Mouse (Mus musculus) kidney, embryonic 14.5 days (tissue): ENCODE measurements at regions not wholly inside any gene's neighbourhood (a gene's known extent, or its start where the extent isn't known, plus 50 kb on each side); places are given as distances from the start of the nearest gene placed in this dataset.

Experiments used
- ATAC-seq: fragments of 200-750 bp; cut with Nextera tagmentation; 2 replicates; pipeline ENCODE4 v1.8.0; 2017; ENCODE audit warnings: moderate number of reproducible peaks, mild to moderate bottlenecking, moderate TSS enrichment, moderate library complexity; ENCODE audit not compliant: low FRiP score, low TSS enrichment
- H3K27ac ChIP-seq: fragments of 300-500 bp; sonication (generic); 2 replicates; pipeline ENCODE4 v1.5.1; 2014; ENCODE audit warnings: low read depth, mild to moderate bottlenecking, low read length, moderate library complexity, mixed read lengths
- H3K27me3 ChIP-seq: fragments of 300-500 bp; sonication (generic); 2 replicates; pipeline ENCODE4 v1.6.1; 2014; ENCODE audit warnings: mild to moderate bottlenecking, low read length; ENCODE audit not compliant: control insufficient read depth, insufficient read depth
- H3K36me3 ChIP-seq: fragments of 300-500 bp; sonication (generic); 2 replicates; pipeline ENCODE4 v1.6.1; 2014; ENCODE audit warnings: low read length, mixed read lengths; ENCODE audit not compliant: control insufficient read depth, insufficient read depth
- H3K4me1 ChIP-seq: fragments of 300-500 bp; sonication (generic); 2 replicates; pipeline ENCODE4 v1.6.1; 2014; ENCODE audit warnings: low read length, mixed read lengths; ENCODE audit not compliant: control insufficient read depth, insufficient read depth
- H3K4me2 ChIP-seq: fragments of 300-500 bp; sonication (generic); replicated peaks from 2 replicates; pipeline ENCODE4 v1.6.1; 2014; ENCODE audit warnings: low read depth, mild to moderate bottlenecking, low read length
- H3K4me3 ChIP-seq: fragments of 300-500 bp; sonication (generic); 2 replicates; pipeline ENCODE4 v1.5.1; 2014; ENCODE audit warnings: mild to moderate bottlenecking, low read length
- H3K9ac ChIP-seq: fragments of 300-500 bp; sonication (generic); 2 replicates; pipeline ENCODE4 v1.6.1; 2014; ENCODE audit warnings: low read depth, mild to moderate bottlenecking, low read length, moderate library complexity
- H3K9me3 ChIP-seq: fragments of 300-500 bp; sonication (generic); 2 replicates; pipeline ENCODE4 v1.6.1; 2016; ENCODE audit warnings: low read length; ENCODE audit not compliant: control insufficient read depth
- WGBS: fragments of 180-500 bp; shearing (Covaris S2); extraction: QIAGEN DNeasy Blood & Tissue Kit; methylation state at CpG from one replicate; pipeline ENCODE4 v1.1.7; 2014; 5-methylcytosine and 5-hydroxymethylcytosine counted together

DNA sequence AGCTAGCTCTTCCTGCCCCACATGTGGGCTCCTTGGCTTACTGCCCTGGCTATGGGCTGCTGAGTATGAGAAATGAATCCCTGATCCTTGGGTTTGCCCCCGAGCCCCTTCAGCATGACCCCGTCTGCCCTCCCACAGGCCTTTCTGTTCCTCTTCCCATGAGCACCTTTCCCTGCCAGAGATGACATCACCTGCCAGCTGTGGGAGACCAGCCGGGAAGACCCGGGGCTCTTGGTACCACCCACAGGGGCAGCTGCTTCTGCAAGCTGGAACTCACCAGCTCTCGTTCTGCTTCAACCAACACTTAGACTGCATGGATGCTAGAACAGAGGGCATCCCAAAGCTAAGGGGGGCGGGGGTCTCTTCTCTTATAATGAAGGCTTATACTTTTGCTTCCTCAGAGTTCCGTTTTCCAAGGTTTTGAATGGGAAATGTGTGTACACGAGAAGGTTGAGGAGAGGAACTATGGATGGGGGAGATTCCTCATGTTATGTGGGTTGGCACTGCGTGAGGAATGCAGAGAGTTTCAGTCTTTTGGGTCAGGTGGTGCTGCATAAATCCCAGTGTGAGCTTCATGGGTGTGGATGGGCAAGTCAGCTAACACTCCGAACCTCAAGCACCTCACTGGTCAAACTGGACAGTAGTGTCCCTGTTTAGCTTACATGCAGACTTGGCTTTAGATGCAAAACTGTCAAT lies 100.2 kb upstream of the Pgrmc2 start:
- Histone ChIP-seq H3K36me3 (no peaks in the 10 kb centered on the region), H3K9me3 (no peaks in the 10 kb centered on the region), H3K9ac (no peak overlapping the region), H3K4me2 (no peak overlapping the region), H3K4me3 (no peak overlapping the region), H3K4me1 (peaks cover 4% of the 10 kb centered on the region; the same call in 1 of the 2 replicates), H3K27me3 (no peaks in the 10 kb centered on the region), H3K27ac (no peak overlapping the region)
- 54% methylated on average over 10 of the region's 10 CpGs for WGBS
- ATAC-seq, result peak; percentile 37

DNA sequence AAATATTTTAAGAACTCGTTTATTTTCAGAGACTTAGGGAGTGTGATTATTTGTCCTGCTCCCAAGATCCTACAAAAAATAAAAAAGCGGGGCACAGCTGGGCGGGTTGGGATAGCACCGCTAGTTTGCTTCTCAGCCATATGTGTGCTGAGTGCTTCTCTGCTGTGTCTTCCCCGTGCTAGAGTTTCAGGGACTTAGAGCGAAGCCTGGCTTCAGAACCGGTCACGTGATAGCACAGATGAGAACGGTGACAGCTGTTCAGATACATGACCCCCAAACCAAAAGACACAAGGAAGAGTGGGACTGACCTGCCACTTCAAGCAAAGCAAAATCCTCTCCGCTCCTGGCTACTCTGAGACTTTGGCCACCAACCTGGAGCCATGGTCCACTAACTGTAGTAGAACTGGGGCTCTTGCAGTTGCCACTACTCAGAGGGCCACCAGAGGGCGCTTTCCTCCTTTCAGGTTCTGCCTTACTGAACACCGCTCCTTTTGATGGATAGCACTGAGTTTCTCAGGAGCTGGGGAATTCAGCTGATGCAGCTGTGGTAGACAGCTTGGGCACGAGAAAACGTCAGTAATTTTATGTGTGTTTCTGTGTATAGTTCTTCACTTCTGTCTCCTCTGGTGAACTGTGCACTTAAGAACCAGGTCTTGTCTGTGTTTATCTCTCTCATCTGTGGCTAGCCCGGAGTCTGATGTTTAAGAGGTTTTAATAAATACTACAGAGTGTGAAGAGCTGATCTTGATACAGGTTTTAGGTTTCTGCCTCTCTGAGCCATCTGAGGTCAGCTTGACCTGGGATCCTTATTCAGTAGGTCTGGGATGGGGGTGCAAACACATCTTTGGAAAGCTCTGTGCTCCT lies 99.4 kb upstream of the Pgrmc2 start:
- no peak overlapping the region for H3K27ac ChIP-seq
- H3K27me3 ChIP-seq, result no peaks in the 10 kb centered on the region
- H3K9me3 ChIP-seq, result no peaks in the 10 kb centered on the region
- no peak overlapping the region for H3K4me3 ChIP-seq
- peak; percentile 87 for ATAC-seq
- H3K4me1 ChIP-seq, result peaks cover 4% of the 10 kb centered on the region; the same call in 1 of the 2 replicates
- H3K9ac ChIP-seq, result no peak overlapping the region
- WGBS, result 50% methylated on average over 15 of the region's 15 CpGs
- no peaks in the 10 kb centered on the region for H3K36me3 ChIP-seq
- H3K4me2 ChIP-seq, result no peak overlapping the region

DNA sequence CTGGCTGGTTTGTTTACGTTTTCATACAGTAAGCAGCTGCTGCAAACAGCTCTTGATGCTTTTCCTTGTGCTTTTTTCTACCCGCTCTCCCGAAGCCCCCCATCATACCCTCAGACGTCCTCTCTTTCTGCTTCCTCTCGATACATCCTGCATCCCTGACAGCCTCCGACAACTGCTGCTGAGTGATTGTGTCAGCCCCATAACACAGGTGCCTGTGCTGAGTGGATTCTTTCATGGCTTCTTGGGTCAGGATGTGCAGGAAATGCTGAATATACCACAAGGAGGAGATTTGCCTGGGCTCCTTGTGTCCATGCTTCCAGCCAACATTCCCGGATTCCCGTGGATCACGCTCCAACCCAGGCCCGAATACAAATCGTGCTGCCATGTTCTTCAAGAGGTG lies 98.6 kb upstream of the Pgrmc2 start:
- WGBS, result 86% methylated on average over 11 of the region's 11 CpGs
- Histone ChIP-seq H3K27me3 (no peaks in the 10 kb centered on the region), H3K4me3 (no peak overlapping the region), H3K4me2 (no peak overlapping the region), H3K36me3 (no peaks in the 10 kb centered on the region), H3K9ac (no peak overlapping the region), H3K27ac (no peak overlapping the region), H3K4me1 (peaks cover 4% of the 10 kb centered on the region; the same call in 1 of the 2 replicates), H3K9me3 (no peaks in the 10 kb centered on the region)
- no peak for ATAC-seq

DNA sequence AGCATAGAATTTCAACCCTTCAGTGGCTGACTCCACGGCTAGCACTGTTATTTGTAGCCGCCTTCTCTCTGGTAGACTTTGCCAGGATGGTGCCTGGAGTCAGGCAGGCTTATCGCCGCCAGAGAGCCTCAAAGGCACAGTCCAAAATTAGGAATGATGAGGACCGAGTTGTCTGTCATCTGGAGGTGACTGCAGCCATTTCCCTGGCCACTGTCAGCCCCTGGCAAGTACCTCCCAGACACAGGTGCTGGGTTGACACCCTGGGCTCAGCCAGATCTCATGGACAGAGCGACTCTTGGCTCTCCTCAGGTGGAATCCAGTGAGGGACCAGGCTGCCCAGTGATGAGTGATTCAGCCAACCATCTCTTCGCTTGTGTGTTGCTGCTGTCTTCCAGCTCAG lies 98.1 kb upstream of the Pgrmc2 start:
- no peak for ATAC-seq
- H3K9me3 ChIP-seq, result no peaks in the 10 kb centered on the region
- H3K27ac ChIP-seq, result no peak overlapping the region
- no peaks in the 10 kb centered on the region for H3K27me3 ChIP-seq
- H3K4me2 ChIP-seq, result no peak overlapping the region
- 79% methylated on average over 7 of the region's 7 CpGs for WGBS
- H3K4me1 ChIP-seq, result peaks cover 4% of the 10 kb centered on the region; the same call in 1 of the 2 replicates
- H3K9ac ChIP-seq, result no peak overlapping the region
- H3K4me3 ChIP-seq, result no peak overlapping the region
- H3K36me3 ChIP-seq, result no peaks in the 10 kb centered on the region

DNA sequence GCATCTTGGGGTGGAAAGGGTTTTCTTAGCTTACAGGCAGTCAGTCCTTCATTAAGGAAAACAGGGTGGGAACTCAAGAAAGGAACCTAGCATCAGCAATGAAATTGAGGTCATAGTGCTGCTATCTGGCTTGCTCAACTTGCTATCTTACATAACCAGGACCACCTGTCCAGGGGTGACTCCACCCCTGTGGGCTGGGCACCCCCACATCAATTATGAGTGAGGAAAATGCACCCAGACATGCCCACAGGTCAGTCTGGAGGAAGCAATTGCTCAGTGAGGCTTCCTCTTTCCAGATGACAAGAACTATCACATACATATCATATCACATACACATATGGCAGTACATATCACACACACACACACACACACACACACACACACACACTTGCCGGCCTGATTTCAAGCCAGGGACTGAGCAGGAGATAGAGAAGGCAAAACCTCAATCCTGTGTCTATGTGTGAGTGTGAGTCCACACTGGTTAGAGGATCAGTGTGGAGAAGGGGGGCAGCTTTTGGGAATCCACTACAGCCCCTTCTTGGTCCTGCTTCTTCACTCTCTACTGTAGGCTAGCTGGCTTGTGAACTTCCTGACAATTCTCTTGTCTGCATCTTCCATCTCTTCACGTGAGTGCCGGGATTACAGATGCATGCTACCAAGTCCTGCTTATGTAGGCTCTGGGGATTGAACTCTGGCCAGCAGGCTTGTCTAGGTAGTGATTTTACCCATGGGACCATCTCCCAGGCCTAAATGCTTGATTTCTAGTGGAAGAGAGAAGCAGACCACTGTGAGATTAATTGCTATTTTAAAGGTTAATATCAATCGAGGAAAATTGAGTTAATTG lies 96.4 kb upstream of the Pgrmc2 start:
- H3K27ac ChIP-seq, result no peak overlapping the region
- H3K4me2 ChIP-seq, result no peak overlapping the region
- no peak for ATAC-seq
- no peak overlapping the region for H3K9ac ChIP-seq
- no peaks in the 10 kb centered on the region for H3K27me3 ChIP-seq
- WGBS, result 67% methylated on average over 4 of the region's 4 CpGs
- H3K9me3 ChIP-seq, result no peaks in the 10 kb centered on the region
- H3K4me1 ChIP-seq, result peaks cover 4% of the 10 kb centered on the region; the same call in 1 of the 2 replicates
- H3K36me3 ChIP-seq, result no peaks in the 10 kb centered on the region
- H3K4me3 ChIP-seq, result no peak overlapping the region

DNA sequence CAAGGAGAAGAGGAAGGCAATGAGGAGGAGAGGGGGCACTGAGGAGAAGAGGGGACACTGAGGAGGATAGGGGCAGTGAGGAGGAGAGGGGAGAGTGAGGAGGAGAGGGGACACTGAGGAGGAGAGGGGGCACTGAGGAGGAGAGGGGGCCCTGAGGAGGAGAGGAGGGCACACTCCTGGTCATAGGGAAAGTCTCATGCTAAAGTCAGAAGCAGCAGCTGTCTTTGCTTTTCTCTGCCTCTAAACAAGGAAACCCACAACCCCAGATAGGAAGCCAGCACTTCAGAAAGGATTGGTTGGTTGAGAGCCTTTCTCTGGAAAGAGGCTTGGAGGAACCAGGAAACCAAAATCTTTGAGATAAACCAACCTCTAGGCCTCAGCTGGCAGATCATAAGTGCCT lies 94.3 kb upstream of the Pgrmc2 start:
- Histone ChIP-seq H3K36me3 (no peaks in the 10 kb centered on the region), H3K4me2 (no peak overlapping the region), H3K9me3 (no peaks in the 10 kb centered on the region), H3K27me3 (no peaks in the 10 kb centered on the region), H3K27ac (no peak overlapping the region), H3K4me3 (no peak overlapping the region), H3K4me1 (0 out of 2 replicates have a peak, but pooled peaks cover 2% of the 10 kb centered on the region), H3K9ac (no peak overlapping the region)
- no peak for ATAC-seq

DNA sequence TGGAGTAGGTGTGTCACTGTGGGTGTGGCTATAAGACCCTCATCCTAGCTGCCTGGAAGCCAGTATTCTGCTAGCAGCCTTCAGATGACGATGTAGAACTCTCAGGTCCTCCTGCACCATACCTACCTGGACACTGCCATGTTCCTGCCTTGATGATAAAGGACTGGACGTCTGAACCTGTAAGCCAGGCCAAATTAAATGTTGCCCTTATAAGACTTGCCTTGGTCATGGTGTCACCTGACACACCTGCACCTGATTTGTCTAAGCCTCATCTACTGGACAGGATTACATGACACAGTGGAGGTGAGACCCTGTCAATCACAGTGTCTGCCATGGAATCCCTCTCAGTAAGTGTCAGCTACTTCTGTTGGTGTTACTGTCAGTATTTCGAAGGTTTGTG lies 92.5 kb upstream of the Pgrmc2 start:
- Histone ChIP-seq H3K4me2 (no peak overlapping the region), H3K9me3 (no peaks in the 10 kb centered on the region), H3K27me3 (no peaks in the 10 kb centered on the region), H3K4me3 (no peak overlapping the region), H3K4me1 (0 out of 2 replicates have a peak, but pooled peaks cover 2% of the 10 kb centered on the region), H3K9ac (no peak overlapping the region), H3K36me3 (no peaks in the 10 kb centered on the region), H3K27ac (no peak overlapping the region)
- WGBS, result 88% methylated on average over 3 of the region's 3 CpGs
- no peak for ATAC-seq

DNA sequence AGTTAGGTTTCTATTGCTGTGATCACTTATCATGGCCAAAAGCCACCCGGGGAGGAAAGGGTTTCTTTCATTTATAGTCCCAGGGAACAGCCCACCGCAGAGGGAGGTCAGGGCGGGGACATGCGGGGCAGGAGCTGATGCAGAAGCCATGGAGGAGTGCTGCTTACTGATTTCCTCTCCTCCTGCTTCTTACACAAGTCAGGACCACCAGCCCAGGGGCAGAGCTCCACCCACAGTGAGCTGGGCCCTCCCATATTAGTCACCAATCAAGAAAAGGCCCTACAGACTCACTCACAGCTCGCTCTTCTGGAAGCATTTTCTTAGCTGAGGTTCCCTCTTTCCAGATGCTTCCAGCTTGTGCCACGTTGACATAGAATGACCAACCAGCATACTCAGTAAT lies 90.7 kb upstream of the Pgrmc2 start:
- 0 out of 2 replicates have a peak, but pooled peaks cover 2% of the 10 kb centered on the region for H3K4me1 ChIP-seq
- no peak overlapping the region for H3K4me2 ChIP-seq
- no peaks in the 10 kb centered on the region for H3K36me3 ChIP-seq
- H3K4me3 ChIP-seq, result no peak overlapping the region
- no peak overlapping the region for H3K27ac ChIP-seq
- WGBS, result 27% methylated on average over 6 of the region's 6 CpGs
- H3K27me3 ChIP-seq, result no peaks in the 10 kb centered on the region
- no peak overlapping the region for H3K9ac ChIP-seq
- H3K9me3 ChIP-seq, result no peaks in the 10 kb centered on the region
- peak; percentile 63; the same call in 1 of the 2 replicates for ATAC-seq
